Mouse (Mus musculus) midbrain, embryonic 15.5 days (tissue): ENCODE results near the gene Olfr641. TPM values are rescaled to one million over a fixed set of nuclear protein-coding genes. Genes with fewer than 3 reads are reported as not detected.

Experiments used
- ATAC-seq: fragments of 200-750 bp; cut with Nextera tagmentation; replicated peaks from 2 replicates; pipeline ENCODE4 v1.8.0; 2017; ENCODE audit warnings: moderate TSS enrichment
- H3K27ac ChIP-seq: fragments of 300-500 bp; sonication (generic); 2 replicates; pipeline ENCODE4 v1.5.1; 2015; ENCODE audit warnings: mild to moderate bottlenecking, inconsistent platforms
- H3K27me3 ChIP-seq: fragments of 300-500 bp; sonication (generic); replicated peaks from 2 replicates; pipeline ENCODE4 v1.6.1; 2015; ENCODE audit warnings: inconsistent platforms
- H3K36me3 ChIP-seq: fragments of 300-500 bp; sonication (generic); replicated peaks from 2 replicates; pipeline ENCODE4 v1.6.1; 2015; ENCODE audit warnings: inconsistent platforms
- H3K4me1 ChIP-seq: fragments of 300-500 bp; sonication (generic); 2 replicates; pipeline ENCODE4 v1.6.1; 2015; ENCODE audit warnings: inconsistent platforms
- H3K4me2 ChIP-seq: fragments of 300-500 bp; sonication (generic); 2 replicates; pipeline ENCODE4 v1.6.1; 2015; ENCODE audit warnings: inconsistent platforms, mild to moderate bottlenecking, moderate library complexity
- H3K4me3 ChIP-seq: fragments of 300-500 bp; sonication (generic); 2 replicates; pipeline ENCODE4 v1.5.1; 2015; ENCODE audit warnings: mild to moderate bottlenecking, inconsistent platforms
- H3K9ac ChIP-seq: fragments of 300-500 bp; sonication (generic); 2 replicates; pipeline ENCODE4 v1.6.1; 2015; ENCODE audit warnings: mild to moderate bottlenecking, inconsistent platforms
- H3K9me3 ChIP-seq: fragments of 300-500 bp; sonication (generic); 2 replicates; pipeline ENCODE4 v1.6.1; 2016; ENCODE audit warnings: inconsistent platforms
- WGBS: fragments of 180-500 bp; shearing (Covaris S2); methylation state at CpG from one replicate; pipeline ENCODE4 v1.1.7; 2015; ENCODE audit warnings: mixed read lengths; 5-methylcytosine and 5-hydroxymethylcytosine counted together
- polyA plus RNA-seq: library from polyadenylated mRNA; unstranded; fragments of >200 nt; fragmentation: Nextera tagmentation; extraction: Ambion mirVana; gene quantifications from 2 replicates; pipeline ENCODE4 v1.2.1, GENCODE M21; 2015

The Olfr641 gene
- not detected in 2 replicates for polyA plus RNA-seq

- H3K9me3 ChIP-seq, result no peaks in the 10 kb centered on the region
- H3K36me3 ChIP-seq, result no peaks in the 10 kb centered on the region
- WGBS, result 73% methylated on average over 1 of the region's 1 CpGs
- H3K4me2 ChIP-seq, result no peak within 1 kb of the TSS
- no peak within 1 kb of the TSS for H3K27ac ChIP-seq
- H3K9ac ChIP-seq, result no peak within 1 kb of the TSS
- ATAC-seq, result no peak
- no peaks in the 10 kb centered on the region for H3K4me1 ChIP-seq
- no peaks in the 10 kb centered on the region for H3K27me3 ChIP-seq
- no peak within 1 kb of the TSS for H3K4me3 ChIP-seq
Measured at GRCm38 (mm10) chr7:104035145-104035544, at the start of gene Olfr641. TSS of gene Olfr641 (plus strand) at chr7:104035445.

- Histone ChIP-seq H3K4me1 (no peaks in the 10 kb centered on the region), H3K9me3 (no peaks in the 10 kb centered on the region)
- ATAC-seq, result no peak
Measured at GRCm38 (mm10) chr7:103998446-103998845, 36.8 kb upstream of the Olfr641 start, which contains the start of gene Olfr638. TSS of gene Olfr638 (plus strand) at chr7:103998746.

DNA sequence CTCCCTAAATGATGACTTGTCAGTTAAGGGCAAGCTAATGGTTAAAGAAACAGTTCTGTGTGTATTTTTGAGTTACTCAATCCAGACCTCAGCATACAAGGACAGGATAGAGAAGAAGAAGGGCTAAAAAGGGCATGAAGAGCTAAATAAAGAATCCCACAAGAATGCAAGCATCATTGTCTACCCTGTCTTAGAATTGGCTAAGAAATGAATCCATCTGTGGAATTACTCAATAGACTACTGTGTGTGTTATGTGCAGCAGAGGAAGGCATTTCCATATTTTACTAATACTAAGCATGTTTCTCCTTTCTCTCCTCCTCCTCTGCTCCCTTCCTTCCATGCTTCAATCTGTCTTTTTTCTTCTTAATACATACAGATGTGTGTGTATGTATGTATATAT is 36.1 kb upstream of the Olfr641 start:
- Histone ChIP-seq H3K27ac (no peak overlapping the region), H3K9me3 (no peaks in the 10 kb centered on the region), H3K4me2 (no peak overlapping the region), H3K9ac (no peak overlapping the region), H3K27me3 (no peaks in the 10 kb centered on the region), H3K4me1 (no peaks in the 10 kb centered on the region), H3K4me3 (no peak overlapping the region), H3K36me3 (no peaks in the 10 kb centered on the region)
- ATAC-seq, result no peak

More at GRCm38 (mm10) chr7:103998446-103998845, 36.8 kb upstream of the Olfr641 start, which contains the start of gene Olfr638:
- Histone ChIP-seq H3K27ac (no peak within 1 kb of the TSS), H3K36me3 (no peaks in the 10 kb centered on the region), H3K4me2 (no peak within 1 kb of the TSS), H3K27me3 (no peaks in the 10 kb centered on the region), H3K9ac (no peak within 1 kb of the TSS), H3K4me3 (no peak within 1 kb of the TSS)

- Histone ChIP-seq H3K9ac (no peak within 1 kb of the TSS), H3K27ac (no peak within 1 kb of the TSS), H3K4me2 (no peak within 1 kb of the TSS), H3K4me1 (no peaks in the 10 kb centered on the region), H3K27me3 (no peaks in the 10 kb centered on the region), H3K9me3 (no peaks in the 10 kb centered on the region), H3K4me3 (no peak within 1 kb of the TSS), H3K36me3 (no peaks in the 10 kb centered on the region)
- ATAC-seq, result no peak
Measured at GRCm38 (mm10) chr7:104017203-104017602, 18.0 kb upstream of the Olfr641 start, which contains the start of gene Olfr639. TSS of gene Olfr639 (minus strand) at chr7:104017303.

DNA sequence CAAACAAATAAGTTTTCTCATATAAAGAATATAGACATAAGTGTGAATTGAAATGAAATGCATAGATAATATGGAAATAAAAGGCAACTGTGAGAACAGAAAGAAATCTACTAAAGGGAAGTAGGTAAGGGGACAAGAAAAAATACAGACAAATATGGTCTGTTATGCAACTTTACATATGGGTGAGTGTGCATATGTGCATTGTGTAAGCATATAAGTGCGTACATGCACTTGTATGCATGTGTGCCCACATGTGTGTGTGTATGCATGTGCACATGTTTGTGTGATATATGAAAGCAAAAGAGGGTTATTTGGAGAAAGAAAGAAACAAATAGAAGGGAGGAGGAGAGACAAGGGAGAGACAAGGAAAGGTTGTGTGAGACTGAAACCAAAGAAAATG is 16.3 kb upstream of the Olfr641 start:
- Histone ChIP-seq H3K27ac (no peak overlapping the region), H3K27me3 (no peaks in the 10 kb centered on the region), H3K9me3 (no peaks in the 10 kb centered on the region), H3K4me1 (no peaks in the 10 kb centered on the region), H3K4me3 (no peak overlapping the region), H3K36me3 (no peaks in the 10 kb centered on the region), H3K9ac (no peak overlapping the region), H3K4me2 (no peak overlapping the region)
- ATAC-seq, result no peak
- 95% methylated on average over 1 of the region's 1 CpGs for WGBS

DNA sequence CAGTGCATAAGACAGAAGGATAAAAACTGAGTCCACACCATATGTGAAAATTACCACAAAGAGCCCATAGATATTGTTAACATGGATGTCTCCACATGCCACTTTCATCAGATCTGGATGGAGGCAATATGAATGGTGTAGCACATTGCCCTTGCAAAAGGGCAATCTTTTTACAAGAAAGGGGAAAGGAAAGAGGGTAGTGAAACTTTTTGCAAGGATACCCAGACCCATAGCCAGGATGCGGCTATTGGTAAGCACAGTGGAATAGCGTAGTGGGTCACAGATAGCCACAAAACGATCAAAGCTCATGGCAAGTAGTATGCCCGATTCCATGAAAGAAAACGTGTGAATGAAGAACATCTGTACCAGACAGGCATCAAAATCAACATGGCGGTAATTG is 13.6 kb upstream of the Olfr641 start:
- Histone ChIP-seq H3K4me3 (no peak overlapping the region), H3K9me3 (no peaks in the 10 kb centered on the region), H3K9ac (no peak overlapping the region), H3K4me2 (no peak overlapping the region), H3K27me3 (no peaks in the 10 kb centered on the region), H3K4me1 (no peaks in the 10 kb centered on the region), H3K27ac (no peak overlapping the region), H3K36me3 (no peaks in the 10 kb centered on the region)
- ATAC-seq, result no peak
- WGBS, result 92% methylated on average over 6 of the region's 6 CpGs

GRCm38 (mm10) chr7:104025473-104025872 is 9.8 kb upstream of the Olfr641 start, which contains the start of gene Olfr640:
TSS of gene Olfr640 (minus strand) at chr7:104025573.
- no peak for ATAC-seq
- Histone ChIP-seq H3K9ac (no peak within 1 kb of the TSS), H3K4me1 (no peaks in the 10 kb centered on the region), H3K9me3 (no peaks in the 10 kb centered on the region), H3K4me2 (no peak within 1 kb of the TSS), H3K27me3 (no peaks in the 10 kb centered on the region), H3K36me3 (no peaks in the 10 kb centered on the region), H3K4me3 (no peak within 1 kb of the TSS), H3K27ac (no peak within 1 kb of the TSS)
- WGBS, result 84% methylated on average over 6 of the region's 6 CpGs

DNA sequence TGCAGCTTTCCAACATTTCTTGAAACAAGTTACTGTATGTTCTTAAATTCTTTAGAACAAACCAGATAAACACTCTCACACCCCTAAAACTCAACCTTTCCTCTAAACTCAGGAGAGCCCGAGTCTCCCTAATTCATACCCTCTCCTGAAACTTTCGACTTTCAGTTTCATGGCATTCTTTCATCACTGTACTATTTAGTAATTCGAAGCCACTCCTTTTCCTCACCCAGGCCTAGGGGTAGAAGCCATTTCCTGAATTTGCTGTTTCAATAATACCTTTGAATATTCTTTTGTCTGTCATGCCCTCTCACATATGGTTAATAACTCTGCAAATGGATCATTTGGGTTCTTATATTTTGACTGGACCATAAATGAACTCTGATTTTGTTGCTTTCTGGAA is 8.3 kb upstream of the Olfr641 start:
- Histone ChIP-seq H3K27me3 (no peaks in the 10 kb centered on the region), H3K9ac (no peak overlapping the region), H3K4me2 (no peak overlapping the region), H3K36me3 (no peaks in the 10 kb centered on the region), H3K4me1 (no peaks in the 10 kb centered on the region), H3K9me3 (no peaks in the 10 kb centered on the region), H3K27ac (no peak overlapping the region), H3K4me3 (no peak overlapping the region)
- ATAC-seq, result no peak
- WGBS, result 85% methylated on average over 3 of the region's 3 CpGs

GRCm38 (mm10) chr7:104050745-104051144 is 15.5 kb downstream of the Olfr641 start:
- Histone ChIP-seq H3K9me3 (no peaks in the 10 kb centered on the region), H3K4me3 (no peak overlapping the region), H3K27ac (no peak overlapping the region), H3K36me3 (no peaks in the 10 kb centered on the region), H3K4me2 (no peak overlapping the region), H3K9ac (no peak overlapping the region), H3K4me1 (no peaks in the 10 kb centered on the region), H3K27me3 (no peaks in the 10 kb centered on the region)
- 89% methylated on average over 4 of the region's 4 CpGs for WGBS
- no peak for ATAC-seq

GRCm38 (mm10) chr7:104052566-104052965 is 17.3 kb downstream of the Olfr641 start, which contains the start of gene Olfr642:
TSS of gene Olfr642 (minus strand) at chr7:104052666.
- Histone ChIP-seq H3K4me2 (no peak within 1 kb of the TSS), H3K4me1 (no peaks in the 10 kb centered on the region), H3K27me3 (no peaks in the 10 kb centered on the region), H3K9ac (no peak within 1 kb of the TSS), H3K27ac (no peak within 1 kb of the TSS), H3K36me3 (no peaks in the 10 kb centered on the region), H3K9me3 (no peaks in the 10 kb centered on the region), H3K4me3 (no peak within 1 kb of the TSS)
- 80% methylated on average over 1 of the region's 1 CpGs for WGBS
- ATAC-seq, result no peak

DNA sequence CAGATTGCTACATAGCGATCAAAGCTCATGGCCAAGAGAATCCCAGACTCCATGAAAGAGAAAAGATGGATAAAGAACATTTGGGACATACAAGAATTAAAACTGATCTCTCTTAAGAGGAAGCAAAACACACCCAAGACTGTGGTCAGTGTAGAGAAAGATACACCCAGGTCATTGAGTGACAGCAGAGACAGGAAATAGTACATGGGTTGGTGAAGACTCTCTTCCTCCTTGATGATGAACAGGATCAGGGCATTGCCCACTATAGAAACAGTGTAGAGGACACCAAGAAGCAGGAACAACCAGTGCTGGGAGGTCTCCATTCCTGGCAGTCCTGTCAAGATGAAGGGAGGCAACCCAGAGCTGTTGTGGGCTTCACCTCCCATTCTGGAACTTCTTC is 24.0 kb downstream of the Olfr641 start:
- ATAC-seq, result no peak
- H3K4me3 ChIP-seq, result no peak overlapping the region
- no peak overlapping the region for H3K27ac ChIP-seq
- no peaks in the 10 kb centered on the region for H3K9me3 ChIP-seq
- no peak overlapping the region for H3K4me2 ChIP-seq
- H3K36me3 ChIP-seq, result no peaks in the 10 kb centered on the region
- no peaks in the 10 kb centered on the region for H3K27me3 ChIP-seq
- H3K4me1 ChIP-seq, result no peaks in the 10 kb centered on the region
- WGBS, result 94% methylated on average over 1 of the region's 1 CpGs
- H3K9ac ChIP-seq, result no peak overlapping the region

DNA sequence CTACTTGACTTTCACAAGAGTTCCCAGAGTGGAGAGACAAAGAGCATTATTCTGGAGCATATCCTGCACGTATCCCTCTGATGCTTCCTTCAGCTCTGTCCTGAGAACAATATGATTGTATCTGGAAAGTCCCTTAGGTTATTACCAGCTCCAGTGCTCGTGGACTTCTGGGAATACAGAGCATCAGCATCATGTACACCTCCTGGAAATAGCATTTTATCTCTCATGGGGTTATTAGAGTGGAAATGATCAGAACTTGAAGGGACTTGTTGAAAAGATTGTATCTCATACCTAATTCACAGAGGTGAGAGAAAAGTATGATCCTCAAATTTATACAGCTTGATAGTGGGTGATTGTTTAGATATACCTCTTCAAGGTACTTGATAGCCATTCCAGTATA is 26.1 kb downstream of the Olfr641 start, which contains the start of gene 4930516K23Rik:
Gene 4930516K23Rik (minus strand): TSS at position 101 of the 400 bp plus-strand sequence.
- no peak within 1 kb of the TSS for H3K4me2 ChIP-seq
- ATAC-seq, result no peak
- 53% methylated on average over 2 of the region's 2 CpGs for WGBS
- H3K27ac ChIP-seq, result no peak within 1 kb of the TSS
- no peaks in the 10 kb centered on the region for H3K4me1 ChIP-seq
- H3K36me3 ChIP-seq, result no peaks in the 10 kb centered on the region
- H3K4me3 ChIP-seq, result no peak within 1 kb of the TSS
- no peak within 1 kb of the TSS for H3K9ac ChIP-seq
- H3K27me3 ChIP-seq, result no peaks in the 10 kb centered on the region
- no peaks in the 10 kb centered on the region for H3K9me3 ChIP-seq

GRCm38 (mm10) chr7:104071769-104072168 is 36.5 kb downstream of the Olfr641 start, which contains the start of gene Olfr644:
TSS of gene Olfr644 (minus strand) at chr7:104071869.
- no peak within 1 kb of the TSS for H3K4me2 ChIP-seq
- WGBS, result 68% methylated on average over 2 of the region's 2 CpGs
- no peak for ATAC-seq
- H3K27ac ChIP-seq, result no peak within 1 kb of the TSS
- H3K27me3 ChIP-seq, result no peaks in the 10 kb centered on the region
- H3K36me3 ChIP-seq, result no peaks in the 10 kb centered on the region
- H3K9ac ChIP-seq, result no peak within 1 kb of the TSS
- H3K9me3 ChIP-seq, result no peaks in the 10 kb centered on the region
- no peaks in the 10 kb centered on the region for H3K4me1 ChIP-seq
- H3K4me3 ChIP-seq, result no peak within 1 kb of the TSS
